Mouse (Mus musculus): ENCODE results near the gene Golga2. TPM values are rescaled to one million over a fixed set of nuclear protein-coding genes. Genes with fewer than 3 reads are reported as not detected.

The Golga2 gene
- polyA plus RNA-seq, 1 experiment from 2014 or later: 22.2 TPM

DNA sequence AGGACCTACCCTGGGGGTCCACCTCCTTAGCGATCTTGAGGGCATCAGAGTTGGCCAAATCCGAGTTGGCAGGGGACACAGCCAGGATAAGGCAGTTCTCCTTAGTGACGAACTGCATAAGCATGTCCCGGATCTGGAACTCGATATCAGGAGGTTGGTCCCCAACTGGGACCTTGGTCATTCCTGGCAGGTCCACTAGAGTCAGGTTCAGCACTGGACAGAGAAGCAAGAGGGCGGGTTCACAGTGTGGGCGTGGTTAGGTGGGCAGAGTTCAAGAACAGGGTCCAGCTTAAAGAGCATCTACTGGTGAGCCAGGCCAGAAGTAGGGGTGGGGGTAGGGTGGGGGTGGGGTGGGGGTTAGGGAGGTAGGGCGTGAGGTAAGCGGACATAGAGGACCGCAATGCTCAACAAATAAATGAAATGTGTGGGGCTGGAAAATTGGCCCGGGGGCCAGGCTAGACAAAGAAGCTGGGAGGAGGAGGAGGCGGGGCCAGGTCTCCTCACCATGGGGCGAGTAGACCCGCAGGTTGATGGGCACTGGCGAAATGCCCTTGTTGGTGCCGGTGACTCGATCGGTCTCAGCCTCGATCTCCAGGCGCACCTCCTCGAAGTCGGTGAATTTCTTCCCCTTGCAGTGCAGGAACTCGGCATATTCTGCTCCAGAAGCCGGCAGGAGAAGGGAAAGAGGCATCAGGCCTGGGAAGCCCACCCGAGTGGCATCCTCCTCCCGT lies 52.9 kb downstream of the Golga2 start:
- H3K9ac ChIP-seq: no peak overlapping the region
- no peak overlapping the region for H3K27ac ChIP-seq (replicated peaks)
- ATAC-seq (ENCODE audit: extremely low read depth, insufficient number of reproducible peaks, low FRiP score, low TSS enrichment): no peak
- 36% methylated on average over 26 of the region's 26 CpGs for WGBS
- H3K4me2 ChIP-seq: no peak overlapping the region
- H3K4me3 ChIP-seq: no peak overlapping the region
- peaks cover 38% of the 10 kb centered on the region for H3K27me3 ChIP-seq (replicated peaks)
- peaks cover 3% of the 10 kb centered on the region; the same call in 1 of the 2 replicates for H3K36me3 ChIP-seq
- H3K9me3 ChIP-seq: no peaks in the 10 kb centered on the region
- no peaks in the 10 kb centered on the region for H3K4me1 ChIP-seq

DNA sequence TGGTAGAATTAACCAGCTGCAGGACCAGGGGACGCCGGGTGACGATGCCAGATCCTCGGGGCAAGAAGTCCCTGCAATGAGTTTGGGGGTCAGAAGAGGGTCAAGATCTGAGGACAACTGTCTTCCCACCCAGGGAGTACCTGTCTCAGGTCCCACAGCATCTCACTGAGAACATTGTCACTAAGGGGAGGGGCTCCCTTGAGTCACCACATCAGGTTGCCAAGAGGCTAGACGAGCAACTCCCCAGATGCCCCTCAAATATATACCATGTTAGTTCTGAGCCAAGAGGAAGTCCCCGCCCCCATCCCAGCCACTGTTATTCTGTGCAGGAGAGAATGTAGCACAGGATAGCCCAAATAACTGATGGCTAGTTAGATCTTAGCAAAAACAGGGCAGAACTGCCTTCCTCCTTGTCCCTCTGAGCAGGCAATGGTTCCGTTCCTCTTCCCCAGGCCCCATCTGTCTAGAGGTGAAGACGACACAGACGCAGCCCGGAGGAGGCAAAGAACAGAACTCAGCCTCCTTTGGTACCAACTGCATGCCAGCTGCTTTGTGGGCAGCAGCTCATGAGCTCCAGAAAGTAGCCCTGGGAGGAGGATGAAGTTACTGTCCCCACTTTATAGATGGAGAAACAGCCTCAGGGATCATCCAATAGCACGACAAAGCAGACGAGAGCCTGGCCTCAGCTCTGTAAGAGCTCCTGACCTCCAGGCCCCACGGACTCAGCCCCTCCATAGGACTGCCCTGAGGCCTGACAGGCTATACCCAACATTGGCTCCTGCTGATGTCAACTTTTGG lies 53.9 kb downstream of the Golga2 start:
- no peak for ATAC-seq (ENCODE audit: extremely low read depth, insufficient number of reproducible peaks, low FRiP score, low TSS enrichment)
- no peak overlapping the region for H3K4me2 ChIP-seq
- H3K27ac ChIP-seq (replicated peaks): no peak overlapping the region
- 73% methylated on average over 13 of the region's 13 CpGs for WGBS
- H3K4me1 ChIP-seq: no peaks in the 10 kb centered on the region
- H3K9me3 ChIP-seq: no peaks in the 10 kb centered on the region
- peaks cover 29% of the 10 kb centered on the region for H3K27me3 ChIP-seq (replicated peaks)
- H3K9ac ChIP-seq: no peak overlapping the region
- H3K4me3 ChIP-seq: no peak overlapping the region
- peaks cover 3% of the 10 kb centered on the region; the same call in 1 of the 2 replicates for H3K36me3 ChIP-seq

DNA sequence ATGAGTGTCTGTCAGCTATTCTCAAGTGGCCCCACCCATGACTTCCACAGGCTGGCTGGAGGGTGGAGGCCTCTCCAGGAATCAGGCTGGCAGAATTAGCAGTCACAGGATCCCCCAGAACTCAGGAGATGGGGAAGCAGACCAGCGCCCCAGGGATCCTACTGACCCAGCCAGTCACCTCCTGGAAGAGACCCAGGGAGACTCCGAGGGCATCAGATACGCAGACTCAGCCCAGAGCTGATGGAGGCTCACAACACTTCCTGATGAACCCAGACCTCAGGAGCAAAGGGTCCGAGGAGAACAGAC lies 54.4 kb downstream of the Golga2 start:
- Histone ChIP-seq H3K4me3 (no peak overlapping the region), H3K9ac (no peak overlapping the region), H3K36me3 (peaks cover 3% of the 10 kb centered on the region; the same call in 1 of the 2 replicates), H3K4me2 (no peak overlapping the region), H3K27me3 (replicated peaks) (peaks cover 24% of the 10 kb centered on the region), H3K27ac (replicated peaks) (no peak overlapping the region), H3K9me3 (no peaks in the 10 kb centered on the region), H3K4me1 (no peaks in the 10 kb centered on the region)
- ATAC-seq (ENCODE audit: extremely low read depth, insufficient number of reproducible peaks, low FRiP score, low TSS enrichment): no peak
- WGBS: 71% methylated on average over 4 of the region's 4 CpGs

DNA sequence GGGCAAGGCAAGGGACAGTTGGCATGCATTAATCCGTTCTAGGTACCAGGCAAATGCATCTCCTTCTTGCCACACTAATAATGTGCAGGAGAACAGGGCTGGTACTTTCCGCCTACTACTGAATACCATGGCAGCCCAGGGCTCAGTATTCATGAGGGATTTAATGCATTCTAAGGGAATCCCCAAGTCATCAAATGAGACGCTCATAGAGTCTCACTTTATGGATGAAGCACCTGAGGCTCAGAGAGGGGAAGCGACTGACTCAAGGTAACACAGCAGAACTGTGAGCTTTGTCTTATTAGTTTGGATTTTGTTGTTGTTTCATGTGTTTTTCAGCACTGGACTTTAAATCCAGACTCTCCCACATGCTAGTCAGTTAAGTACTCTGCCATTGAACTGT lies 54.9 kb downstream of the Golga2 start:
- WGBS: 82% methylated on average over 4 of the region's 4 CpGs
- H3K9me3 ChIP-seq: no peaks in the 10 kb centered on the region
- H3K27ac ChIP-seq (replicated peaks): no peak overlapping the region
- H3K4me3 ChIP-seq: no peak overlapping the region
- no peak overlapping the region for H3K4me2 ChIP-seq
- ATAC-seq (ENCODE audit: extremely low read depth, insufficient number of reproducible peaks, low FRiP score, low TSS enrichment): no peak
- no peaks in the 10 kb centered on the region for H3K4me1 ChIP-seq
- no peak overlapping the region for H3K9ac ChIP-seq
- peaks cover 25% of the 10 kb centered on the region for H3K27me3 ChIP-seq (replicated peaks)
- H3K36me3 ChIP-seq: peaks cover 3% of the 10 kb centered on the region; the same call in 1 of the 2 replicates

DNA sequence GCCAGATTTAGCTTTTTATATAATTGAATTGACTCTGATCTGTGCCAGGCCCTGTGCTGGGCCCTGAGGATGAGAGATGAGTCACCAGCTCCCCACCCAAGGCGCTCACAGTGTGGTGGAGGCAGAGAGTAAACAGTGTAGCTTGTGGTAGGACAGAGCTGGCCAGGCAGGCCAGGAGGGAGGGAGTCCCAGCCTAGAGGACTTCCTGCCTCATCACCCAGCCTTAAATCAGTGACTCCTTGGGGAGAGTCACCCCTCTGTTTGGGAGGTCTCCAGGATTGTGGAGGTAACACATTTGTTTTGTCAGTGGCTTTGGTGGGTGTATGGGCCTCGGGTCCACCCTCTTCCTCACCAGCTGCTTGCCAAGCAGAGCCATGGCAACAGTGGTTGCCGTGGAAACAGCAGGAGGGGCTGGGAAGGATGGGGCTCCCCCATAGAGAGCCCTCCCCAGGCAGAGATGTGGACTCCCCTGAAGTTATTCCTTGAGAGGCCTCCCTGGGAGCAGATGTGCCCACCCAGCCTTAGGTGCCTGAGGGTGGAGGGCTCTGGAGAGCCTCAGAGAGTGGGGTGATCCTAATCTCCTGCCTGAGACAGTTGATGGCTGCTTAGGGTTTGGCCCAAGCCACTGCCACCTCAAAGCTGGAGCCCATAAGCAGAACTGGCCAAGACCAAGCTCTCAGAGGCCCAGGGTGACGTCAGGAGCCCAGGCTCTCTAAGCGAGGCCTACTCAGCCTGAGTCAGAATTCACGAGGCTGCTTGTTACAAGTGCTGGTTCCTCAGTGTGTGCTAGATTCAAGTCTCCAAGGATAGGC lies 55.6 kb downstream of the Golga2 start:
- no peak overlapping the region for H3K4me3 ChIP-seq
- H3K9me3 ChIP-seq: no peaks in the 10 kb centered on the region
- H3K4me1 ChIP-seq: no peaks in the 10 kb centered on the region
- H3K4me2 ChIP-seq: no peak overlapping the region
- peaks cover 23% of the 10 kb centered on the region for H3K27me3 ChIP-seq (replicated peaks)
- no peak overlapping the region; the same call in 1 of the 2 replicates for H3K9ac ChIP-seq
- ATAC-seq (ENCODE audit: extremely low read depth, insufficient number of reproducible peaks, low FRiP score, low TSS enrichment): no peak
- no peak overlapping the region for H3K27ac ChIP-seq (replicated peaks)
- 60% methylated on average over 6 of the region's 6 CpGs for WGBS
- H3K36me3 ChIP-seq: peaks cover 3% of the 10 kb centered on the region; the same call in 1 of the 2 replicates

DNA sequence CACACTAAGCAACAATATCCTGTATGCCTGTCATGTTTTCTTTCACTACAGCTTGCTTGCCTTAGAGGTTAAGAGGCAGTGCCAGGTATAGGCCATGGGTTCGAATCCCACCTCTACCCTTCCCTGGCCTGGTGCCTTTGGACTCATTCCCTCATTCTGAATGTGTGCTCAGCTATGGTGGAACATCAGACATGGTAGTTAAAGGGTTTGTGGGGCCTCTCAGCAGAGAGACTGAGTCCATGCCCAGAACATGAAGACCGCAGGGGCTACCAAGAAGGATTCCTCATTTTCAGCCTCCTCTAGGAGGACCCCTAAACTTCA lies 56.1 kb downstream of the Golga2 start:
- no peaks in the 10 kb centered on the region for H3K9me3 ChIP-seq
- H3K9ac ChIP-seq: no peak overlapping the region
- H3K27me3 ChIP-seq (replicated peaks): peaks cover 24% of the 10 kb centered on the region
- no peak overlapping the region for H3K4me3 ChIP-seq
- no peak overlapping the region for H3K4me2 ChIP-seq
- H3K36me3 ChIP-seq: peaks cover under 1% of the 10 kb centered on the region; the same call in 1 of the 2 replicates
- H3K4me1 ChIP-seq: no peaks in the 10 kb centered on the region
- 84% methylated on average over 2 of the region's 2 CpGs for WGBS
- no peak overlapping the region for H3K27ac ChIP-seq (replicated peaks)
- no peak for ATAC-seq (ENCODE audit: extremely low read depth, insufficient number of reproducible peaks, low FRiP score, low TSS enrichment)

DNA sequence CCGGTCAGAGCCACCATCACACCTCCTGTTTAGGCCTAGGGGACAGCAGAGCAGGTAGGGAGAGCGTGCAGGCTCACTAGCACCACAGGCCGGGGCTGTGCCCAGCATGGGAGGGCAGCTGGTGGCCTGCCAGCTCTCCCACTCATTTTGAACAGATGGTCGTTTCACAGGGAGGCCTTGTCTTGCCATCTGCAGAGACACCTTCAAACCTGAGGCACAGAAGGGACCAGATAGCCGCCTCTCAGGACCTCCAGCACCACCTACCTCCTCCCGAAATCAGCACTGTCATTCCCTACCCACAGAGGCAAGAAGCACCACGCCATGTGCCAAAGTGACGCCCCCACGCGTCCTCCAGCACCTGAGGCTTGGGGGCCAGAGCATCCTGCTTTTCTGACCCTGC lies 56.9 kb downstream of the Golga2 start:
- Histone ChIP-seq H3K36me3 (no peaks in the 10 kb centered on the region), H3K4me1 (no peaks in the 10 kb centered on the region), H3K27ac (replicated peaks) (no peak overlapping the region), H3K27me3 (replicated peaks) (peaks cover 31% of the 10 kb centered on the region), H3K9ac (no peak overlapping the region), H3K9me3 (no peaks in the 10 kb centered on the region), H3K4me2 (no peak overlapping the region), H3K4me3 (no peak overlapping the region)
- 60% methylated on average over 10 of the region's 10 CpGs for WGBS
- no peak for ATAC-seq (ENCODE audit: extremely low read depth, insufficient number of reproducible peaks, low FRiP score, low TSS enrichment)

DNA sequence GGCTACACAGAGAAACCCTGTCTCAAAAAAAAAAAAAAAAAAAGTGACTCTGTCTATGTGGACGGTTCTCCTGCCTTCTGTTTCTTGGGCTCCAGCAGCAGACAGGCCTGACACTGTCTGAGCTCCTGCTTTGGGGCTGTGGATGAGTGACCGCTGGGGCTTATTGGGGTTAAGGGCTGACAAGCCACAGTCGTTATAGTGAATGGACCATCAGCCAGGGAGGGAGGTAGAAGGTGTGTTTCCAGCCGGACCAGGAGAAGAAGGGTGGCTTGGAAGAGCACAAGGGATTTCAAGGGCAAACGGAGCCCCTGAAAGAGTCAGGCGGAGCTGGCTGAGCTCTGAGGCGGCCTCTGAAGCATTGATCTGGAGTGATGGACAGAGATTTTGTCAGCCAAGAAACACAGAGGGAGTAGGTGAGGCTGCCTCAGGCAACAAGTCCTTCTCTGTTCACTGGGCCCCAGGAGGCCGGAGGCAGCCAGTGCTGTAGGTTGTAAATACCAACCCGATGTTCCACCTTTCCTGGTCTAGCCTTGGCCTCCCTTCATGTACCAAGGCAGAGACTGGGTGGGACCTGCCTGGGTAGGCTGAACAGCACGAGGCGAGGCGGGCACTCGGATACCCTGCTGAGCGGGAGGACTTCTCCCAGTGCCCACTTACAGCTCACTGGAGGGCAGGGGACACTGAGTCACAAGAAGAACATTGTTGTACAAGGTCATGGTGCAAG lies 57.6 kb downstream of the Golga2 start:
- H3K9me3 ChIP-seq: no peaks in the 10 kb centered on the region
- peaks cover 37% of the 10 kb centered on the region for H3K27me3 ChIP-seq (replicated peaks)
- no peak overlapping the region for H3K9ac ChIP-seq
- no peak overlapping the region for H3K27ac ChIP-seq (replicated peaks)
- no peak for ATAC-seq (ENCODE audit: extremely low read depth, insufficient number of reproducible peaks, low FRiP score, low TSS enrichment)
- 62% methylated on average over 14 of the region's 14 CpGs for WGBS
- no peak overlapping the region for H3K4me2 ChIP-seq
- no peak overlapping the region for H3K4me3 ChIP-seq
- peaks cover 4% of the 10 kb centered on the region; the same call in 1 of the 2 replicates for H3K4me1 ChIP-seq
- H3K36me3 ChIP-seq: no peaks in the 10 kb centered on the region

DNA sequence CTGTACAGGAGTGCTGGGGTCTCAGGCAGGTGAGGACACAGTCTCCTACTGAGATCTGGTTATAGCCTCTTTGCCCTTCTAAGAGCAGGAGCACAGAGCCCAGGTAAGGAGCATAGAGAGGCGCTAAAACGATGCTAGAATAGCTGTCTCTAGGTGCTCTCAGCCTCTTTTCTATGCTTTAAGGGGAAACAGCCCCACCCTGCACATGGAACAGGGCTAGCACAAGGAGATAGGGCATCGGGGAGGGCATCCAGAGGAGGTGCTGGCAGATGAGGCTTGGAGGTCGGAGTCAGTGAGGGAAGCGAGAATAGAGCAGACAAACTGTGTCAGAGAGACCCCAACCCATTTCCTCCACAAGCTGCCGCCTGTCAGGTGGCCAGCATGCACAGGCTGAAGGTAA lies 59.8 kb downstream of the Golga2 start:
- H3K27ac ChIP-seq (replicated peaks): no peak overlapping the region
- no peak for ATAC-seq (ENCODE audit: extremely low read depth, insufficient number of reproducible peaks, low FRiP score, low TSS enrichment)
- H3K4me3 ChIP-seq: no peak overlapping the region
- no peaks in the 10 kb centered on the region for H3K9me3 ChIP-seq
- H3K4me2 ChIP-seq: no peak overlapping the region
- peaks cover 23% of the 10 kb centered on the region for H3K4me1 ChIP-seq
- H3K36me3 ChIP-seq: no peaks in the 10 kb centered on the region
- 0 out of 2 replicates have a peak overlapping the region, but pooled peaks have one; percentile 4 for H3K9ac ChIP-seq
- 47% methylated on average over 6 of the region's 6 CpGs for WGBS
- peaks cover 53% of the 10 kb centered on the region for H3K27me3 ChIP-seq (replicated peaks)

DNA sequence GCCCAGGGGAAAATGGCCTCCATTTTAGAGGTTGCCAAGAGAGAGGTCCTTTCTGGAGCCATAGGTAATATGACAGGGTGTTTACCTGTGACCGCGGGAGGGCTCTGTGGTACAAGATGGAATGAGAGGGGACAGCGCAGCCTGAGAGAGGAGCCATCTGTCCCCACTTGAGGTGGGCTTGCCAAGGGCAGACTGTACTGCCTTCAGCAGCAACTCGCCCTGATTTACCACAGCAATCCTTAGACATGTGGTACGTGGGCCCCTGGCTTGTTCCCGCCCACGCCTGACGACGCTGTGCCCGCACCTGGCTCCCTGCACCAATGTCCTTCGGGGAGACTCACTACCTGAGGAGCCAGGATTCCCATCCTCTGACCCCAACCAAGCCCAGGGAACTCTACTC lies 61.1 kb downstream of the Golga2 start:
- 76% methylated on average over 11 of the region's 11 CpGs for WGBS
- no peak for ATAC-seq (ENCODE audit: extremely low read depth, insufficient number of reproducible peaks, low FRiP score, low TSS enrichment)
- peaks cover 61% of the 10 kb centered on the region for H3K27me3 ChIP-seq (replicated peaks)

More for the DNA sequence above, 61.1 kb downstream of the Golga2 start:
- Histone ChIP-seq H3K4me3 (no peak overlapping the region), H3K27ac (replicated peaks) (no peak overlapping the region), H3K9me3 (no peaks in the 10 kb centered on the region), H3K36me3 (no peaks in the 10 kb centered on the region), H3K4me1 (peaks cover 33% of the 10 kb centered on the region), H3K4me2 (no peak overlapping the region), H3K9ac (no peak overlapping the region)
